Mouse (Mus musculus) liver, postnatal 0 days (tissue): ENCODE data around the gene Rnf181.

Experiments
- CTCF ChIP-seq: sonication (generic); IDR thresholded peaks from 2 replicates; pipeline ENCODE4 v1.5.1; 2016; ENCODE audit warnings: antibody characterized with exemption, low read depth
- EP300 ChIP-seq: IDR thresholded peaks from 2 replicates; pipeline ENCODE4 v1.6.1; 2016; ENCODE audit warnings: antibody characterized with exemption, low read depth, mild to moderate bottlenecking

GRCm38 (mm10) chr6:72378510-72379234 lies 11.9 kb upstream of the Rnf181 start:
- TF ChIP-seq CTCF (peak; percentile 27; the same call in 1 of the 2 replicates), EP300 (no peak)
